Mouse (Mus musculus) megakaryocyte, embryonic 14.5 days (primary cell): ENCODE measurements around the gene Isg20l2. TPM values are rescaled to one million over a fixed set of nuclear protein-coding genes. Genes with fewer than 3 reads are reported as not detected.
A peak's percentile ranks its signal among the peaks of the same experiment; 100 is the strongest.

Experiments used
- H3K27me3 ChIP-seq: replicated peaks from 2 replicates; pipeline ENCODE3; 2012; ENCODE audit warnings: inconsistent platforms
- H3K36me3 ChIP-seq: replicated peaks from 2 replicates; pipeline ENCODE3; 2012; ENCODE audit warnings: low read length, inconsistent platforms, mixed read lengths
- H3K4me1 ChIP-seq: 2 replicates; pipeline ENCODE4 v1.6.1; 2012; ENCODE audit warnings: inconsistent platforms
- H3K4me3 ChIP-seq: replicated peaks from 2 replicates; pipeline ENCODE3; 2012; ENCODE audit warnings: moderate library complexity, mild to moderate bottlenecking, inconsistent platforms
- H3K9me3 ChIP-seq: 2 replicates; pipeline ENCODE4 v1.6.1; 2012; ENCODE audit warnings: inconsistent platforms
- FLI1 ChIP-seq: IDR thresholded peaks from 2 replicates; pipeline ENCODE4 v1.6.1; 2012; ENCODE audit warnings: low read length, inconsistent platforms, mixed read lengths
- GATA1 ChIP-seq: IDR thresholded peaks from 3 replicates; pipeline ENCODE4 v1.6.1; 2012; ENCODE audit warnings: mixed read lengths, low read length, inconsistent platforms, borderline replicate concordance
- polyA plus RNA-seq: library from polyadenylated mRNA; stranded (reverse); fragments of >175 nt; gene quantifications from 2 replicates; pipeline ENCODE4 v1.2.3, GENCODE M21; 2012; ENCODE audit warnings: low replicate concordance; ENCODE audit not compliant: insufficient read depth

The Isg20l2 gene
- polyA plus RNA-seq, 1 experiment = 3.6 TPM

DNA sequence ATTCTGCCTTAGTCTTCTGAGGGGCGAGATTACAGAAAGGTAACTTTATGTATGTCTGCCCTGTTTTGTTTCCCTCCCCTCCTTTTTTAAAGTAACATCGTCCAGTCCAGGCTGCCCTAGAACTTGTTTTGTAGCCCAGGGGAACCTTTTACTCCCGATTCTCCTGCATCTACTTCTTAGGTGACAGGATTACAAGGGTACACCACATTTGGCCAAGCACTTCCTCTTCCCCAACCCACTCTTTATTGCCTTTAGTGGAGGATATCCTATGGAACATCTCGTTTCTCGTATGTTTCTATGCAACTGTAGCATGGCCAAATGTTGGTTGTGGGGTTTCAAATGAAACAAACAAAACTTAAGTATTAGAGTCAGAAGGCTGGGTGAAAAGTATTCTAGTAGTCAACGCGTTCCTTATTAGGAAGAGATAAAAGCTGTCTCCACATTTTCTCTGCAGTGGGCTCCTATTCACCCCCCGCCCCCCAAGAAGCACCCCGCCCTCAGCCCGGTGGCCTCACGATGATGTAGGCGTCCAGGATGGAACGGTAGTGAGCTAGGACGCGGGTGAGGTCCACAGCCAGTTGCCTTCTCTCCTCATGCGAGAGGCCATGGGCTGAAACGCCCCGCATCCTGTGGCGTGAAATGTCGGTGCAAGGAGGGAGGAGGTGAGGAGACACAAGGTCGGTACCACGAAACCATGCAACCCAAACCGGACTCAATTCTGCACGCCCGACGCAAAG is 605 bp upstream of the Isg20l2 start:
- Histone ChIP-seq H3K4me1 (peaks cover 66% of the 10 kb centered on the region), H3K36me3 (peaks cover 64% of the 10 kb centered on the region), H3K27me3 (no peaks in the 10 kb centered on the region), H3K4me3 (peak overlapping the region; percentile 97), H3K9me3 (no peaks in the 10 kb centered on the region)
- TF ChIP-seq GATA1 (no peak), FLI1 (no peak)

DNA sequence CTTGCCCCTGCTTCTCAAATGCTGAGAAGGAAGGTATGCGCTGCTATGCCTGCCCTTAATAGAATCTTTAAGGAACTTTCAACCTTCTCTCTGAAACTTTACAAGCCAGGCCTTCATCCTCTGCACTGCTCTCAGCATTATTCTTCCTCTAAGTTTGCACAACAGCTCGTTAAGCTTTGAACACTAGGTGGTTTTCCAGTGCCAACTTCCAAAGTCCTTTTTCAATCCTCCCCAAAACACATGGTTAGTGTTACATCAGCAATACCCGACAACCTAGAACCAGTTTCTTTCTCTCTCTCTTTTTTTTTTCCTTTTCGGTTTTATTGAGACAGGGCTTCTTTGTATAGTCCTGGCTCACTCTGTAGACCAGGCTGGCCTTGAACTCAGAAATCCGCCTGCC is 3.9 kb downstream of the Isg20l2 start:
- peaks cover 56% of the 10 kb centered on the region for H3K4me1 ChIP-seq
- TF ChIP-seq GATA1 = no peak
- TF ChIP-seq FLI1 = no peak
- H3K4me3 ChIP-seq = no peak overlapping the region
- H3K36me3 ChIP-seq = peaks cover 67% of the 10 kb centered on the region
- no peaks in the 10 kb centered on the region for H3K9me3 ChIP-seq
- H3K27me3 ChIP-seq = no peaks in the 10 kb centered on the region

DNA sequence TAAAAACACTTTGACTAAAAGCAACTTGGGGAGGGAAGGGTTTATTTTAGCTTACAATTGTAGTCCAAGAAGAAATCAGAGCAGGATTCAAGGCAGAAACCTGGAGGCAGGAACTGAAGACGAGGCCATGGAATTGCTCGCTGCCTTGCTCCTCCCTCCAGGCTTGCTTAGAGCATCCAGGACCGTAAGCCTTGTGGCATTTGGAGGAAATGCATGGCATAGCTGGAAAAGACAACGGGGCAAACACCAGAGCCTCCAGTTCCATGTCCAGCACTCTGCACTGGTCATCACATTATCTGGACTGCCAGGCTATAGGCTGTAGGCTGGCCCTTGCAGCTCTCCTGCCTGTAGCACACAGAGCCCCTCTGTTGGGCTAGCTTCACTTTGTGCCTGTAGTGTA is 4.4 kb downstream of the Isg20l2 start:
- H3K36me3 ChIP-seq = peaks cover 72% of the 10 kb centered on the region
- H3K4me1 ChIP-seq = peaks cover 52% of the 10 kb centered on the region
- TF ChIP-seq GATA1 (no peak), FLI1 (no peak)
- no peak overlapping the region for H3K4me3 ChIP-seq
- no peaks in the 10 kb centered on the region for H3K9me3 ChIP-seq
- no peaks in the 10 kb centered on the region for H3K27me3 ChIP-seq

DNA sequence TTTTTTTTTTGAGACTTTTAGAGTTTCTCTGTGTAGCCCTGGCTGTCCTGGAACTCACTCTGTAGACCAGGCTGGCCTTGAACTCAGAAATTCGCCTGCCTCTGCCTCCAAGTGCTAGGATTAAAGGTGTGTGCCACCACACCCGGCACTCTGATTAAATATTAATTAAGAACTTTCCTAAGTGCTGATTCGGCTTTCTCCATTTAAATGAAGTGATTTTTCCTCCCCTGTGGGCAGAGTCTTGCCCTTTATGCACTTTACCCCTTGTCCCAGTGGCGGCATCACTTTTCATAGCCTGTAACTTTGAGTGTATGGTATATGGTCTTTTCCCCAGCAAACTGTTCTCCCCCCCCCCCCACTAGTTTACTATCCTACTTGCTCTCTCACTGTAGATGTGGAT is 5.1 kb downstream of the Isg20l2 start:
- Histone ChIP-seq H3K4me1 (peaks cover 52% of the 10 kb centered on the region), H3K9me3 (no peaks in the 10 kb centered on the region), H3K27me3 (no peaks in the 10 kb centered on the region), H3K4me3 (no peak overlapping the region), H3K36me3 (peaks cover 79% of the 10 kb centered on the region)
- TF ChIP-seq GATA1 (no peak), FLI1 (no peak)

DNA sequence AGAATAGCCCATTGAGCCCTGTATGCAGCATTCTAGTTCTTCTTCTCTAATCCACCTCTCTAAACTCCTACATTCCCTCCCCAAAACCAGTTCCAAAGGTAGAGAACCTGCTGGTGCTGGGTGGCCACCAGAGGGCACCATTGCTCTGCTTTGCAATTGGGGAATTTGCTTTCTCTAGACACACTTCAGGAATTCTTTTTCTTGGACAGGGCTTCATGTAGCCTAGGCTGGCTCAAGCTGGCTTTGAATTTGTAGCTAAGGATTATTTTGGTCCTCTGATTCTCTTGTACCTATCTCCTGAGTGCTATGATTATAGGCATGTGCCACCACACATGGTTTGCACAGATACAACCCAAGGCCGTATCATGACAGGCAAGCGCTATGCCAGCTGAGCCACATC is 5.7 kb downstream of the Isg20l2 start:
- Histone ChIP-seq H3K4me3 (no peak overlapping the region), H3K36me3 (peaks cover 83% of the 10 kb centered on the region), H3K9me3 (no peaks in the 10 kb centered on the region), H3K4me1 (peaks cover 51% of the 10 kb centered on the region), H3K27me3 (no peaks in the 10 kb centered on the region)
- TF ChIP-seq FLI1 = no peak

DNA sequence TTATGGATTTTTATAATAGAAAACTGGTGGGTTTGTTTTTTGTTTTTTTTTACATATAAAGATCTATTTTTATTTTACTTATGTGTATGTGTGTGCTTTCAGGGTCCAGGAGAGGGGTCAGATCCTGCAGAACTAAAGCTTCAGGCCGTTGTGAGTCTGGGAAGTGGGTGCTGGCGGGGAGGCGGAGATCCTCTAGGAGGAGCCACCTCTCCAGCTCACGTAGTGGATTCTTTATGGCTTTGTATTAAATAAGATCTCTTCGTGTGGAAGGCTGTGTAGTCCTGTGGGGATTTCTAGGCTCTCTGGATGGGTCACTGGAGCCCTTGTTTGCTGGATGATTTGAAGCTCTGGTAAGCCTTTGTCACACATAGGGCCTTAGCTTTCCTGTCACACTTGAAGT is 10.5 kb downstream of the Isg20l2 start:
- peaks cover 8% of the 10 kb centered on the region for H3K27me3 ChIP-seq
- H3K4me1 ChIP-seq = peaks cover 9% of the 10 kb centered on the region
- TF ChIP-seq GATA1 (no peak), FLI1 (no peak)
- peaks cover 91% of the 10 kb centered on the region for H3K36me3 ChIP-seq
- no peak overlapping the region for H3K4me3 ChIP-seq
- H3K9me3 ChIP-seq = no peaks in the 10 kb centered on the region

DNA sequence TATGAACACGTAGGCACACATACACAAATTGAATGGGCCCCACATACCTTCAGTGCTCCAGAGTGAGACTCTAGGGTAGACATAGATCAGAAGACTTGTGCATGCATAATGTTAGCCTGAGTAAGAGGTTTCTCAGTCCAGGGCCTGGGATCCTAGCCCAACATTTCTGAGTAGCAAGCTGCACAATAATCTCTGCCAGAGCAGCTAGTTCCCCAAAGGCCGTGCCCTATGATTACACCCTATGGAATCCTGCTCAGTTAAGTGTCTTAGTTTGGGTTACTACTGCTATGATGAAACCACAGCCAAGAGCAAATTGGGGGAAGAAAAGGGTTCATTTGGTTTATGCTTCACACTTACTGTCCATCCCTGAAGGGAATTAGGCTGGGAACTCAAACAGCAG is 12.4 kb downstream of the Isg20l2 start:
- Histone ChIP-seq H3K36me3 (peaks cover 76% of the 10 kb centered on the region), H3K4me3 (no peak overlapping the region), H3K4me1 (peaks cover 19% of the 10 kb centered on the region), H3K27me3 (peaks cover 27% of the 10 kb centered on the region), H3K9me3 (no peaks in the 10 kb centered on the region)
- TF ChIP-seq FLI1 (no peak), GATA1 (no peak)

DNA sequence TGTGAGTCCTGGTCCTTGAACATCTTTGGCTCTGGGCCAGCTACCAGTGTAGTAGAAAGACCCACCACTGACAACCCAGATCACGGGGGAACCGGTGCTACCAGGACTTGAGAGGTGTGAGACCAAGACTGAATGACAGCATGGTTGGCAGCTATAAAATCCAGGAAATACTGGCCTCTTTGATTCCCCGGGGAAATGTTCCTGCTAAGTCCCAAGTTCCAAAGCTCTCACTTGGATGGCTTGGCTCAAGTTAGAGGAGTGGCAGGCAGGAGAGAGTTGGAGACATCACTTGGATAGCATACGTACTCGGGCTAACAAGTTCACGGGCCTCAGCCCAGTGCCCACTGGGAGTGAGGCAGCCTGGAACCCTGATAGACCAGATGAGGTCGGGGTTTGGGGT is 13.5 kb downstream of the Isg20l2 start:
- no peak for TF ChIP-seq GATA1
- no peak for TF ChIP-seq FLI1
- Histone ChIP-seq H3K36me3 (peaks cover 65% of the 10 kb centered on the region), H3K27me3 (peaks cover 38% of the 10 kb centered on the region), H3K9me3 (no peaks in the 10 kb centered on the region), H3K4me3 (no peak overlapping the region), H3K4me1 (peaks cover 30% of the 10 kb centered on the region)

DNA sequence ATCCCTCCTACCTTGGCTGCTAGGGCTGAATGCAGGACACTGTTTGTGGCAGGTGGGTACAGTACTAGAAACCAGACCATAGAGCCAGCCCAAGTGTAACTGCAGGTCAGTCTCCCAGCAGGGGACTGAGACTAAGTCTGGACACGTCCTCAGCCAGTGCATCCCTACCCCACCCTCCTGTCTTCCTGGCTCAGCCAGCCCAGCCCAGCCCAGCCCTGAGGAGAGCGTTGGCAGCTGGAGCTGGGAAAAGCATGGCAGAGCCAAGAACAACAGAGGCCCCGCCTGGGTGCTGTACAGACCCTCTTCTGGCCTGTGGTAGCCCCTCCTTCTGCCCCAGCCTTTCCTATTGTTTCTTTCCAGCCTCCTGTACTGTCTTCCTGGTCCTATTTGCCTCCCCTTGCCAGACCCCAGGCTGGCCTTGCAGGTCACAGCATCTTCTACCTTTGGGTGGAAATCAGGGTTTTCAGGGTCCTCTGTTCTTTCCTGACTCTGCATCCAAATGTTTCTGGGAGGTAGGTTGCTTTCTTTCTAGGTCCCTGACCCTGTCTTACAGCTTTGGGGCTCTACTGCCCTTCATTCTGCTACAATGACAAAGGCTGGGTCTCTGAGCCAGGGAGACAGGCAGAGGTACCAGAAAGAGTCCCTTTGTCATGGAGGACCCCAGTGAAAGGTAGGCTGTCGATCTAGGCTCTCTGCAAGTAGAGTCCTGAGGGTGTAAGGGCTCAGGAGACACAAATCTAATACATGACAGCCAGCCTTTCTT is 14.9 kb downstream of the Isg20l2 start:
- H3K27me3 ChIP-seq = peaks cover 53% of the 10 kb centered on the region

More for the DNA sequence above, 14.9 kb downstream of the Isg20l2 start:
- Histone ChIP-seq H3K9me3 (no peaks in the 10 kb centered on the region), H3K36me3 (peaks cover 51% of the 10 kb centered on the region), H3K4me3 (no peak overlapping the region), H3K4me1 (peaks cover 43% of the 10 kb centered on the region)
- TF ChIP-seq FLI1 = no peak
- no peak for TF ChIP-seq GATA1
